Mouse (Mus musculus): ENCODE measurements around the gene Elfn1. TPM values are rescaled to one million over a fixed set of nuclear protein-coding genes. Genes with fewer than 3 reads are reported as not detected.

Elfn1 gene
- total RNA-seq, 1 experiment from 2014 or later = not detected

GRCm38 (mm10) chr5:140009083-140009655 is 101.4 kb downstream of the Elfn1 start:
- no peak for ATAC-seq (replicated peaks; ENCODE audit: insufficient number of reproducible peaks, low FRiP score, low TSS enrichment, poor library complexity, severe bottlenecking)

- no peak for ATAC-seq (replicated peaks; ENCODE audit: insufficient number of reproducible peaks, low FRiP score, low TSS enrichment, poor library complexity, severe bottlenecking)
These were observed 102.7 kb downstream of the Elfn1 start for GRCm38 (mm10) chr5:140010405-140010804.

- ATAC-seq (replicated peaks; ENCODE audit: insufficient number of reproducible peaks, low FRiP score, low TSS enrichment, poor library complexity, severe bottlenecking) = no peak
These were observed 104.7 kb downstream of the Elfn1 start for GRCm38 (mm10) chr5:140012286-140012967.

GRCm38 (mm10) chr5:140013652-140014051 is 105.9 kb downstream of the Elfn1 start:
- no peak for ATAC-seq (replicated peaks; ENCODE audit: insufficient number of reproducible peaks, low FRiP score, low TSS enrichment, poor library complexity, severe bottlenecking)

GRCm38 (mm10) chr5:140016896-140017295 is 109.2 kb downstream of the Elfn1 start:
- ATAC-seq (replicated peaks; ENCODE audit: insufficient number of reproducible peaks, low FRiP score, low TSS enrichment, poor library complexity, severe bottlenecking) = no peak

GRCm38 (mm10) chr5:140018780-140019179 is 111.0 kb downstream of the Elfn1 start:
- no peak for ATAC-seq (replicated peaks; ENCODE audit: insufficient number of reproducible peaks, low FRiP score, low TSS enrichment, poor library complexity, severe bottlenecking)

GRCm38 (mm10) chr5:140019616-140020015 is 111.9 kb downstream of the Elfn1 start:
- no peak for ATAC-seq (replicated peaks; ENCODE audit: insufficient number of reproducible peaks, low FRiP score, low TSS enrichment, poor library complexity, severe bottlenecking)

GRCm38 (mm10) chr5:140021755-140022154 is 114.0 kb downstream of the Elfn1 start:
- no peak for ATAC-seq (replicated peaks; ENCODE audit: insufficient number of reproducible peaks, low FRiP score, low TSS enrichment, poor library complexity, severe bottlenecking)

GRCm38 (mm10) chr5:140022861-140023260 is 115.1 kb downstream of the Elfn1 start:
- no peak for ATAC-seq (replicated peaks; ENCODE audit: insufficient number of reproducible peaks, low FRiP score, low TSS enrichment, poor library complexity, severe bottlenecking)

GRCm38 (mm10) chr5:140023941-140024500 is 116.3 kb downstream of the Elfn1 start:
- ATAC-seq (replicated peaks; ENCODE audit: insufficient number of reproducible peaks, low FRiP score, low TSS enrichment, poor library complexity, severe bottlenecking) = no peak

Other genes with a start within 250 kb of the Elfn1 start
- gene Micall2, start 171.6 kb upstream of the Elfn1 start, total RNA-seq (2017) = 0.57 to 5.3 TPM in 2 of 3 replicates, not detected in the other
- gene Ints1, start 132.3 kb upstream of the Elfn1 start, total RNA-seq (2017) = 28.1 to 36.6 TPM (median 32.7 TPM) in 3 replicates
- 73.5 to 94.4 TPM (median 82.2 TPM) in 3 replicates for gene Mafk, start 116.4 kb upstream of the Elfn1 start, total RNA-seq (2017)
- 0.67 TPM in 1 of 3 replicates, not detected in the others for gene Tmem184a, start 88.0 kb upstream of the Elfn1 start, total RNA-seq (2017)
- not detected in 3 replicates for gene Gm26938, start 81.5 kb upstream of the Elfn1 start, total RNA-seq (2017)
- gene Psmg3, start 81.1 kb upstream of the Elfn1 start, total RNA-seq (2017) = 3.5 to 12.3 TPM (median 7.6 TPM) in 3 replicates

All from monocyte, adult 5-6 weeks (primary cell).